Mouse (Mus musculus) mesoderm, embryonic 11.5 days (tissue): Measurements from ENCODE around the gene Dgcr8.
A peak's percentile ranks its signal among the peaks of the same experiment; 100 is the strongest.
"Not testable (repeated sequence)": the region's sequence is repeated elsewhere in the genome, so short reads cannot be mapped to it uniquely, and the experiment has no call there.

Source experiments
- DNase-seq: peaks from one replicate; pipeline ENCODE4 v3.0.0-alpha.2; 2012; ENCODE audit warnings: low read depth, low spot score

The Dgcr8 gene

DNA sequence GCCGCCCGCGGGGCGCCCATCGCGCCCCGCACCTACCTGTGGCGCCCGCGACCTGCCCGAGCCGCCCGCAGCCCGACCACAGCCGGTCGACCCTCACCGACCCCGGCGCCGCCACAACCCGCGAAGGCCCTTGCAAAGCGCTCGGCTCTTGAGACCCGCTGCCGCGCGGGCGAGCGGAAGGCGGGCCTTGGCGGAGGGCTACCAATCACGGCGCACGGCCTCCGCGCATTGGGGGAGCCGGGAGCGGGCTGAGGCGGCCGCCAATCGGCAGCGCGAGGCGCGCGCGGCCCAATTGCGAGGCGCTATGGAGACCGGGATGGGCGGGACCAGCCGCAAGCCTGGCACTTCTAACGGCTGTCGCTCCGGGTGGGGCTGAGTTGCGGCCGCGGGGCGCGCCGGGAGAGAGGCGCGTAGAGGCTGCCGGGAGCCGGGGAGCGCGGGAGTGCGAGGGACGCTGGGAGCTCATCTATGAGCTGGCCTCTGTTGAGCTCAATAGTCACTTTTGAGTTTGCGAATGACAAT is at the start of gene Dgcr8:
TSS of gene Dgcr8 (minus strand) at position 180 of the 522 bp plus-strand sequence.
- DNase-seq, result peak; percentile 97

DNA sequence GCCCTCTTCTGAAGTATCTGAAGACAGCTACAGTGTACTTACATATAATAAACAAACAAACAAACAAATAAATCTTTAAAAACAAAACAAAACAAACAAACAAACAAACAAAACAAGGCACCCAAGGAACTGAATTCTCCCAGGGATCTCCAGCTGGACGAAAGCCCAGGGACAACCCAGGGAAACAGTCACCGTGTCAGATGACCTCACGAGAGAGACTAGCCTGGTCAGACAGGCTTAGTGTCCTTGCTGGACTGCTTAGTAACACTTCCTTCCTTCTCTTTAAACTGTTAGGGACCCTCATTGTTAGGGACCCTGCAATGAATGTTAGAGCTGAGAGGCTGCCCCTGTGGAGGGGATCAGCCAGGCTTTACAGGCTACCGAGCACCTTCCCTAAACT is 48.2 kb upstream of the Dgcr8 start:
- no peak for DNase-seq

DNA sequence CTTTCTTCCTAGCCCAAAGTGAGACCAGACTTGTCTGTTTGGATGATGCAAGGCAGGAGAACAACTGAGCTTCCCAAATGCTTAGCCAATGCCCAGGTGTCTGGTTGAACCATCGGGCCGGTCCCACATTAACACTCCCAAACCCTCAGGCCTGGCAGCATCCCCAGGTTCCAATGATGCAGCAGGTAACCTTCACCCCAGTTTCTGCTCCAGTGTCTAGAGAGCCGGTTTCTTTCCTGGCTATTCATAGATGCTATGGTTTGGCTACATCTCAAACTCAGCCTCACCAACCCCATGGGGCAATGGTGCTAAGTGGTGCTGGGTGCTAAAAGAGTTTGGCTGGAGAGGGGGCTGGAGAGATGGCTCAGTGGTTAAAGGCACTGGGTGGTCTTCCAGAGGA is 46.9 kb upstream of the Dgcr8 start:
- DNase-seq, result no peak

DNA sequence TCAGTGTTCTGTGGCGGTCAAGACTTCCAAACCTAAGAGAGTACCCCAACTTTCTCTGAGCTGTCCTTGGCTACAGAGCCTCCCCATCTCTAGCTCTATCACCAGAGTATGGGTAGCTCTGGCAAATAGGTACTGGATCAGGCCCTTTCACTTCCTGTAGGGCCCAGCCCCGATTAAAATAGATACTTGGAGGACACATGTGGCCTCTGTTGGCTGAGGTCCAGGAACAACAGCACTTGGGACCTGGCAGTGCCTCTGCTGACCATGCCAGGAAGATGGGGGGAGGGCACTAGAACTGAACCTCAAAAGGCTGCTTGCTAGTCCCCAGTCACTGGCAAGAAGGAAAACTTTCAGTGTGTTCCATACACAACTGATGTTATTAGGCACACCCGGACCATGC is 44.9 kb upstream of the Dgcr8 start:
- DNase-seq, result no peak

DNA sequence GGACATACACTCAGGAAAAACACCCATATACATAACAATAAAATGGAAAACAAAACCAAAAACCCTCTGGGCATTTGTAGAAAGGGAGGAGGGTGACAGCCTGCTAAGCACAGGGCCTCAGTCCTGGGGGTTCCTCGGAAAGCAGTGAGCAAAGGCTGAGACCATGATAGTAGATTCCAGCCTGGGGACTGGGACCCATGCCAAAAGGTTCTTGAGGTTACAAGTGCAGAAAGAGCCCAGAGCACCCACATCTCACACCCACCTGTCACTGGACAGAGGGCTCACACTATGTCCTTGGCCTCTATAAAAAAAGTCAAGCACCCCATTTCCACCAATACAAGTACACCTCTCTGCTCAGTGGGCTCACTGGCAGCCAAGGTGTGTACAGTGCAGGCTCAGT is 39.5 kb upstream of the Dgcr8 start:
- DNase-seq, result no peak

DNA sequence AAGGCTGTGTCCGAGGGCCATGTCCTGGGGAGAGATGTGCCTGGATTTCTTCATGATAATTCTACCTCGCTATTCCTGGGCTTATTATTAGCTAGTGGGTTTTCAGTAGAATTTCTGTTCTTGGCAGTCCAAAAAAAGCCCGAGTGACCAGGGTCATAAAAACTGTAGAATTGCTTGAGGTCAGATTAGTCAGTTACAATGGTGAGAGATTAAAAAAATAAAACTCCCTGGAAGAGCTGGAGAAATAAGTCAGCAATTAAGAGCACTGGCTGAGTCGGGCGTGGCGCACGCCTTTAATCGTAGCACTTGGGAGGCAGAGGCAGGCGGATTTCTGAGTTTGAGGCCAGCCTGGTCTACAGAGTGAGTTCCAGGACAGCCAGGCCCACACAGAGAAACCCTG is 38.9 kb upstream of the Dgcr8 start:
- DNase-seq, result no peak

DNA sequence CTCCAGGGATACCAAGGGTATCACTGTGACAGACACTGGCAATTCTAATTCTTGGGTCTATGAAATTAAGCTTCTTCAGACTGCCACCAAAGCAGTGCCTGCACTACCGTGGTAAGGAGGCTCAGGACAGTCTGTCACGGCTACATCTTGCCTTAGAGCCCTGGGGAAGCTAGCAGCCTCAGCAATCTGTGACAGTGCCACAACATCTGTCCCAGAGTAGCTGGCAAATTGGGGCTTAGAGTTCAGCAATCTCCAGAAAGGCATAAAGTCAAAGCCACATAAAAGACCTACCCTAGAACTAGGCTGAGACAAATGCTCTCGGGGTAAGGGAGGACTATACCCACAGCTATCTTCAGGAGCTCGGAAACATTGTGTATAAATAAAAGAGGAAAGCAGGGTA is 36.7 kb upstream of the Dgcr8 start:
- DNase-seq, result no peak

DNA sequence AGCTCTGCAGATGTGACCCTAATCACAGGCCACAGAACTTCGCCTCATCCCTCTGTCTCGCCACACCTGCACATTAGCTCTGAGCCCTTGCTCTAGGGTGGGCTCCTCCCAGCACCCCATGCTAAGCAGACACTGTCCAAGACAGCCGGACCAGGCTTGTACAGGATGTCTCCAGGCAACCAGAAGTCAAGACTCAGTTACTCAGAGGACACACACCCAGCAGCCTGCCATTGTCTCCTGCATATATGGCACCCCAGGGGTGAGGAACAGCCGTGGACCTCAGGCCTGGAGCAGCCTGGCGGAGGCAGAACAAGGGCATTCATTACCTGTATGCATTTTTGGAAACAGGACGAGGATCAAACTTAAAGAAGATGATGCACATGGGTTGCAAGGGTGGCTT is 35.0 kb upstream of the Dgcr8 start:
- DNase-seq, result no peak

DNA sequence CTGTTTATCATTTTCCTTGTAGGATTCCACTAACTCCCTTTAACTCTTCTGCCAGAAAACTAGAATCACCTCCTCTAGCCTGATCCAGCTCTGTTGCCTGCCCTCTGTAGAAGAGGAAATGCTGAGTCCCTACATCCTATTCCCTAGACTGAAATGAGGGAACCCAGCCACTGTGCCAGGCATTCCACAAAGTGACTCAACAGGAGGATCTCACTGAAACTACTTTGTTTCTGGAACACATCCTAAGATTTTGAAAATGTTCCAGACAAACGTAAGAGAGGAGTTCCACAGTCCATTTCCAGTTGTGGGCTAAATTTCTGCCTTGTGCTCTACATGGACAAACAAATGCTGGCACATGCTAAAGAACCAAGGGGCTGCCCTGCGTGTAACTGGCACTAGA is 34.4 kb upstream of the Dgcr8 start:
- DNase-seq, result no peak

DNA sequence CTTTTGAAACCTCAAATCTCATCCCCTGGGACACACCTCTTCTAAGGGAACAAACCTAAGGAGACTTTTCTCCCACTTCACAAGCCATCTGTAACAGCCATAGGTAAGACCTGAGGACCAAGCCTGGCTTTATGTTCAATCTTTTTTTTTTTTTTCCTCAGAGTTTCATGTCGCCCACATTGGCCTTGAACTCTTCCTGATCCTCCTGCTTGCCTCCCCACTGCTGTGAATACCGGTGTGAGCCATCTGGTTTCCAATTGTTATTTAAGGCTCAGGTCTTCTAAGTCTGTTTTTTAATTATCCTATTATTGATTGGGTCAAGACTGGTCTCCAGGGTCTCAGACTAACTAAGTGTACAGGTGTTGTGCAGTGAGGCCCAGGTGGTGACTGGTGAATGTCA is 32.4 kb upstream of the Dgcr8 start:
- no peak for DNase-seq

DNA sequence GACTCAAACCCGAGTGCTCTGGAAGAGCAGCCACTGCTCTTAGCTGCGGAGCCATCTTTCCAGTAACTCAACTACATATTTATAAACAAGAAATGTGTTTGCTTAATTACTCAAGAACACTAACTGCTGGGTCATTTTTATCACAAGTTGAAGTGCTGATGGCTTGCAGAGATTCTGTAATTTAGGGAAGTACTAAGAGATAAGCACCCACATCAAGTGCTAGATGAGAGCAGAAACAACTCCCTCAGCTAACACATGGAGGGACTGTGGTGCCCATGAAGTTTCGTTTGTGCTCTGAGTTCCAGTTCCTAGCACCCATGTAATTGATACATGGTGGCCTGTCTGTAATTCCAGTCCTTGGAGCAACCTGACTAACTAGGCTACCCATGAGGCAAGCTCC is 29.9 kb upstream of the Dgcr8 start:
- DNase-seq, result no peak

DNA sequence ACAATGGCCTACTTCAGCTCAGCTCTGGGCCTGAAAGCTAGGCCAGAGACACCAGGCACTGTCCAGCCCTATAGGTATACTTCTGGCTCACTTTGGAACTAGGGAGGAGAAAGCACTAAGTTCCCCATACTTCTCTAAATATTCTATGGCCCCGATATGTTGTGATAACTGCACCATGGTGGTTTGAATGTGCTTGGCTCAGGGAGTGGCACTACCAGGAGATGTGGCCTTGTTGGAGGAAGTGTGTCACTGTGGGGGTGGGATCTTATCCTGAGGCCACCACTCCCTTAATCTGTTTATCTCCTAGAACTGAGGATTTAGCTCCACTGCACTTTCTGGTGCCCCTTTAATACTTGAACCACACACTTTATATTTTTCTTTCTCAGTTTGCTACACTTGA is 19.1 kb upstream of the Dgcr8 start:
- no peak for DNase-seq

DNA sequence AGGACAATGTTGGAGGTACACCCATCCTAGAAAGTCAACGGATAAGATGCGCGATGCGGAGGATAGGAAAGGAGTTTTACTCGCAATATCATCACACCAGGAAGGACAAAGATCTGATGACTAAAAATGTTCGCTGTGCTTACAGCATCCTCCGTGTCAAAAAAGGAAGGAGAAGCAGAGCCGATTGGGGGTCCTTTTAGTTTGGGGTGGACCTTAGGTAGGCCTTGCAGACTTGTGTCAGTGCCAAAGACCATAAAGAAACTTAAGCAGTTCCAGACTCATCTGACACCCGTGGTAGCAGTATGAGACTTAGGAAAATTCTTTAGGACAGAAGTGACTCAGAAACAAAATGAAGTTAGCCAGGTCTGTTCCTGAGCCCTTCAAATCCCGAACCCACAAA is 568 bp upstream of the Dgcr8 start:
- DNase-seq, result not testable (repeated sequence)

DNA sequence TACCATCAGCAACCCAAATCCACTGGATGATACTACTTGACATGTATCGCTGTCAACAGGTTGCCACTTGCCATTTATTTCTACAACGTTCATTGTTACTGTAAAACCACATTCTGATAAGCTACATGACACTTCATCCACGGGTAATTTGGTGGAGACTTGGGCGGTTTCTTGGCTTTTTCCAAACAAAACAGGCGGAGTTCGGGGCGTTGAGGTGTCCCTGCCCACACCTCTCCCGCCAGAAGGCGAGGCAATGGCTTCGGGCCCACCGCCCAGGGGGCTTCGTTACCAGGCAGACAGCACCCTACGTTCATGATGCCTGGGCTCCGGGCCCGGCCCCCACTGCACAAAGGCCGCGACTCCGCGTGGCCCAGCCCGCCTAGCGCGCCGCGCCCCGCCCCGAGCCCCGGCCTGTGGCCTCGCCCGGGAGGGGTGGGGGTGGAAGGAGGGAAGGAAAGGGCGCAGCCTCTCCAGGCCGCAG is 425 bp downstream of the Dgcr8 start:
- peak; percentile 4 for DNase-seq

DNA sequence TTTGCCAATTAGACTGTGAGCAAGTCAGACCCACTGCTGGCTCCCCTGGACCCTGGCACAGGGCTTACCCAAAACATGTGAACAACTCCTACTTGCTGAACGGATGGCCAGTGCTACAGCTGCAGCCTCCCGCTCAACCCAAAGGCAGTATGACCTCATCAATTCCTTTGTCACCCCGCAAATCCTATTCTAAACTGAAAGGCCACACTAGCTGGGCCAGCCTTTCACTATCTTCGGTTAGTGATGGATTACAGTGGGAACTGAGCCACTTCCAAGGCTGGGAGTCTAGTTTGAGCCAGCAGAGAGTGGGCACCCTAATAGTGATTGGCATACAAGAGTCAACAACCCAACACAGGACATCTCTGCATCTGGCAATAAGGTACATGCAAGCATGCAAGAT is 880 bp downstream of the Dgcr8 start:
- DNase-seq, result peak; percentile 50

DNA sequence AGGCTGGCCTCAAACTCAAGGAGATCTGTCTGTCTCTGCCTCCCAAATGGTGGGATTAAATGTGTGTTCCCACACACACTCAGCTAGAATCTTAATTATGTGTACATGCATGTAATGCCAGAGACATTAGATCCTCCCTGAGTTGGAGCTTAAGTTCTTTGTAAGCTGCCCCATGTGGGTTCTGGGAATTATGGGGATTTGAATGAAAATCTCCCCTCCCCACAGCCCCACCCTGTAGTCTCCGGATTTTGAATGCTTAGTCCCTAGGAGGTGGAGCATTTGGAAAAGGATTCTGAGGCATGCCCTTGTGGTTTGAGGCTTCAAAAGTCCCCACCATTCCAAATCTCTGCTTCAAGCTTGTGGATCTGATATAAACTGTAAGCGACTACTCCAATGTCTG is 13.9 kb downstream of the Dgcr8 start:
- no peak for DNase-seq

DNA sequence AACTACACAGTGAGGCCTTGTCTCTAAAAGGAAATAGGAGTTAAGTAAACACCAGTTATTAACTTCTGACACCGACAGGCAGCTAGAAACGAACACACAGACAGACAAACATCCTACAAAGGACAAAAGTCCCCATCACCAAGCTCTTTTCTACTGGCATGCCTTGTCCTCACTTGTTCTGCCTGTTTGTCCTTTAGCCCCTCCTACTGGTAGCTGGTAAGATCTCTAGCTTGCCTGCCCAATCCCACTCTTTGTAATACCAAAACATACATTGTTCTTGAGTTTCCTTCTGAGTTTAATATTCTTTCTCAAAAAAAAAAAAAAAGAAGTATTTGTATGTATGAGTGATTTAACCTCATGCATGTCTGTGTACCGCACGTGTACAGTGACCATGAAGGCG is 20.9 kb downstream of the Dgcr8 start:
- peak; percentile 17 for DNase-seq

DNA sequence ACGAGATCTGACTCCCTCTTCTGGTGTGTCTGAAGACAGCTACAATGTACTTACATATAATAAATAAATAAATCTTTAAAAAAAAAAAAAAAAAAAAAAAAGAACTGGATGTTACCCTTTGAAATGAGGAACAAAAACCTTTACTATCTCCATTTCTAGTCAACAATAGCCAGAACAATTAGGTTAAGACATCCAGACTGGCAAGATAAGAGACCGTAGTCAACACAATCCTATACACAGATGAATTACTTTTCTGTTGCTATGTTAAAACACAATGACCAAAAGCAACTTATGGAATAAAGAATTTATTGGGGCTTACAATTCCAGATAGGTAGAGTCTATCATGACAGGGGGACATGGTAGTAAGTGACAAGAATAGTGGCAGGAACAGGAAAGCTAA is 24.0 kb downstream of the Dgcr8 start:
- no peak for DNase-seq

DNA sequence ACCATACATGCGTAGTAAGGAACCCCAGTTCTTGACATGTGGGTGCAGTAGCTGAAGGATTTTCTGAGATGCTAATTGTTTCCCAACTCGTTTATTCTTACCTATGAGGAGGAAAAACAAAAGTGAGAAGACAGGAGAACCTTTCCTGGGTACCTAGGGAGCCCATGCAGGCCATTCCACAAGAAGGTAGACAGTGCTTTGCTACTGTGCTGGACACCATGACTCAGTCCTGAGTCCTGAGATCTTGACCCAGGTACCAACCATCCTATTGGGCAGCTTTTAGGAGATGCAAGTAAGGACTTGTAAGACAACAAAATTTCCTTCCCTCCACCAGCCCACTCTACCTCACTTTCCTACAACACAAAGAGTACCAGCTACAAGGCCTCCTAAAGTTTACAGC is 30.8 kb downstream of the Dgcr8 start, which contains the start of gene Gm49776:
TSS of gene Gm49776 (minus strand) at position 101 of the 400 bp plus-strand sequence.
- no peak for DNase-seq

DNA sequence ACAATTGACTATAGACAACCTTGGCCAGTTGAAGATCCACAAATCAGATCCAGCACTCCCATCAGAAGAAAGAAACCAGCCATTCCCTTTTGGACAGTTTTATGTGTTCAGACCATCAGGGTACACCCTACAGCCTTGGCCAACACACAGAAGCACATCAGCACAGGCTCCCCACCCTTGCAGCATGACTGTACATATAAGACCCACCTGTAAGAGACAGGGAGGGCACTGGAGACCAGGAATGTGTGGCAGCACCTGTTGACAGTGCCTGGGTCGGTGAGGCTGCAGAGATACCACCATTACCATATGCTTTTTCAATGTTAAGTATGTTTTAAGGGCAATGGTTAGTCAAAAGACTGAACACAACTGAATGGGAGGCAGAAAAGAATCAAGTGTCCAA is 35.2 kb downstream of the Dgcr8 start:
- no peak for DNase-seq

DNA sequence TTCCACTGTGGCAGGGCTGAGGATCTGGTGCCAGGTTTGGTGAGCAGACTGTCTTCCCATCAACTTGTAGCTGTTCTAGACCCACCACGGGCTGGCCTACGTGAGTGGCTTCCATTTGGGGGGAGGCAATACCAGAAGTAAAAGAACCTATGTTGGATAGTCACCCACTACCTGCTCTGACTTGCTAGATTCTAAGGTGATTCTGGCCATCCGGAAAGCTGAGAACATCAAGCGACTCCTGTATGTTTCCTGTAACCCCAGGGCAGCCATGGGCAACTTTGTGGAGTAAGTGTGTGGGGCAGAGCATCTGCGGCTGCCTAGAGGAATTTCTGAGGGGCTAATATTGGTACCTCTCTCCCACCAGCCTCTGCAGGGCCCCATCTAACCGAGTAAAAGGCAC is 36.3 kb downstream of the Dgcr8 start:
- DNase-seq, result no peak

DNA sequence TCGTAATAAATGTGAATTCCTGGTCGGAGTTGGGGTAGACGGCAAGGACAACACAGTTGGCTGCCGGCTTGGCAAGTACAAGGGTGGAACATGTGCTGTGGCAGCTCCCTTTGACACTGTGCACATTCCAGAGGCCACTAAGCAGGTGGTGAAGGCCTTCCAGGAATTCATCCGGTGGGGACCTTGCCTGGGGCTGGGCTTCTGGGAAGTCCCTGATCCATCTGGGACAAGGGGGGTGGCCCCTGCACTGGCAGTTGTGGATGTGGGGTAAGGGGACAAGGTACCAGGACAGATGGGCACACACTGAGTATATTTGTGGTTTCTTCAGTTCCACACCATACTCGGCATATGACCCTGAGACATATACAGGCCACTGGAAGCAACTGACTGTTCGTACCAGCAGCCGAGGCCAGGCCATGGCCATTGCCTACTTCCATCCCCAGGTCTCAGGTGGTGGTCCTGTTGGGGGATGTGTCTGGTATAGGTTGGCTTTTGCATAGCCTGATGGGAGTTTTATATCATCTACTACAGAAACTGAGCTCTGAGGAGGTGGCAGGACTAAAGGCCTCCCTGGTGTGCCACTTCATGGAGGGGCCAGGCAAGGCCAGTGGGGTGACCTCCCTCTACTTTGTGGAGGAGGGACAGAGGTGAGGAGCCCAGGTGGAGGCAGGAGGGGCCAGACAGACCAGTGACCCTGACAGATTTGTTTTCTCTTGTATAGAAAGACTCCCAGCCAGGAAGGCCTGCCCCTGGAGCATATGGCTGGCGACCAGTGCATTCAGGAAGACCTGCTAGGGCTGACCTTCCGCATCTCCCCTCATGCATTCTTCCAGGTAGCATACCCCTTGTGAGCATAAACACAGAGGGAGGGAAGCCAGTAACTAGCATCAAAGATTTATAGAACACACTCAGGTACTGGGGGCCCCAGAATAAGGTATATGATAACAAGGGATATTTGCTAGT is 37.9 kb downstream of the Dgcr8 start:
- peak; percentile 30 for DNase-seq

DNA sequence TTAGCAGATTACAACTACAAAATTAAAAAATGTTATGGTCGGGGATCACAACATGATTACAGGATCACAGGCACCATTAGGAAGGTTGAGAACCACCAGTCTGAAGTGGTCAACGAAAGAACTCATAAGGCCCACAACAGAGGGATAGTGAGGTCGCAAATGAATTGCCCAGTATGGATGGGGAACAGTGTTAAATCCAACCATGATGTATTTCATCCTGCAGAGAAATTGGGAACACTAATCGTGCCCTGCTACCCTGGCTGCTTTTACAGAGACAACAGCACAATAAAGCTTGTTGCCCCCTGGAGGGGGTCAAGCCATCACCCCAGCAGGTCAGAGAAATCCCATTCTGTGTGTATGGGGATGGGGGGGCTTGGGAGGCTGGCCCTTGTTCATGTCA is 38.8 kb downstream of the Dgcr8 start:
- DNase-seq, result no peak
